Mouse (Mus musculus): ENCODE measurements around the gene Gm9833.

Gm9833 gene

GRCm38 (mm10) chr3:10121956-10122739 is 34.2 kb downstream of the Gm9833 start:
- DNase-seq (ENCODE audit: low read depth, low spot score): no peak

- DNase-seq (ENCODE audit: low read depth, low spot score): no peak
Observed at GRCm38 (mm10) chr3:10123615-10124014, 35.7 kb downstream of the Gm9833 start.

GRCm38 (mm10) chr3:10124071-10124470 is 36.2 kb downstream of the Gm9833 start:
- DNase-seq (ENCODE audit: low read depth, low spot score): no peak

- DNase-seq (ENCODE audit: low read depth, low spot score): no peak
Observed at GRCm38 (mm10) chr3:10125301-10125700, 37.4 kb downstream of the Gm9833 start.

- no peak for DNase-seq (ENCODE audit: low read depth, low spot score)
Observed at GRCm38 (mm10) chr3:10126036-10126435, 38.1 kb downstream of the Gm9833 start.

- no peak for DNase-seq (ENCODE audit: low read depth, low spot score)
Observed at GRCm38 (mm10) chr3:10126502-10126901, 38.6 kb downstream of the Gm9833 start.

GRCm38 (mm10) chr3:10126952-10127351 is 39.0 kb downstream of the Gm9833 start:
- peak; percentile 65 for DNase-seq (ENCODE audit: low read depth, low spot score)

GRCm38 (mm10) chr3:10127505-10127904 is 39.6 kb downstream of the Gm9833 start:
- DNase-seq (ENCODE audit: low read depth, low spot score): no peak
